Mouse (Mus musculus) liver, adult (tissue): ENCODE measurements around the gene Gfpt2.

Experiments
- GATA4 ChIP-seq: IDR thresholded peaks from 2 replicates; pipeline ENCODE4 v1.6.1; 2014; ENCODE audit warnings: mild to moderate bottlenecking, low read length; ENCODE audit not compliant: insufficient replicate concordance

The Gfpt2 gene

DNA sequence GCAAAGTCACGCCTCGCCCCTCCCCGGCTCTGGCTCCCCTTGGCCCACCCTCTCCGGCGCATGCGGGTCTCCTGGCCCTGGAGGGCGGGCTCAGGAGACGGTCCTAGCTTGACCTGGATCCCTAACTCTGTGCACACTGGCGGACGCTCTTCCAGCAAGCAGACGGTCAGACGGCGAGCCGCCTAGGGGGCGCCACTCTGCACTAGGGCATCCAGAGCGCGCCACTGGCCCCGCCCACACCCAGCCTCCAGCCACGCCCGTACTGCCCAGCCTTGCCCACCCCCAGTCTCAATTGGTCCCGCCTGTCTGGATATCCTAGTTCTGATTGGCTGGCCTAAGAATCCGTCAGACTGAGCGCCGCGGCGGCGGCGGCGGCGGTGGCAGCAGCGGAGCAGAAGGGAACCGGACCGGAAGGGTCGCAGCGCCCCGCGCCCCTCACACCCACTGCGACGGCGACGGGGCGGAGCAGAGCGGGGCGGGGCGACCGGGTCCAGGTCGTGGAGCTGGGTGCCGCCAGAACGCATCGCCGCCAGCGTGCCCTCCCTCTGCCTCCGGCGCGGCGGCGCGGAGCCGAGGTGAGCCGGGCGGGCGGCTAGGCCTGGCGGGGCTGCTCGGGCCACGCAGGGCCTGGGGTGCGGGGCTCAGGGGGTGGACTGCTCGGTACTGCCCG, 52.6 kb downstream of the Gfpt2 start, which contains the start of gene Mapk9:
Gene Mapk9 (plus strand): TSS at position 351 of the 670 bp plus-strand sequence.
- TF ChIP-seq GATA4, result peak; percentile 61; the same call in 1 of the 2 replicates

GRCm38 (mm10) chr11:49847071-49847810, 53.3 kb downstream of the Gfpt2 start:
- TF ChIP-seq GATA4, result no peak

DNA sequence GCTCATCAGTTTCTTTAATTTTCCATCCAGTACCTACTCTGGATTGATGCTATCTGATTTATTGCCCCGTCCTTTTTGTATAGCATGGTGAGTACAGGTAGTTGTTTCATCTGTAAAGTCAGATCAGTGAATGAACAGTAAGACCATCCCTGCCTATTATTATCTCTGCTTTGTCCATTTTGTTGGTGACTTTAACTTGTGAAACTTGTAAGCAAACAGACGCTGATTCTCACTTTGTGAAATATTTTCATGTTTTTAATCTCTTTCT, 53.8 kb downstream of the Gfpt2 start:
- TF ChIP-seq GATA4, result no peak

DNA sequence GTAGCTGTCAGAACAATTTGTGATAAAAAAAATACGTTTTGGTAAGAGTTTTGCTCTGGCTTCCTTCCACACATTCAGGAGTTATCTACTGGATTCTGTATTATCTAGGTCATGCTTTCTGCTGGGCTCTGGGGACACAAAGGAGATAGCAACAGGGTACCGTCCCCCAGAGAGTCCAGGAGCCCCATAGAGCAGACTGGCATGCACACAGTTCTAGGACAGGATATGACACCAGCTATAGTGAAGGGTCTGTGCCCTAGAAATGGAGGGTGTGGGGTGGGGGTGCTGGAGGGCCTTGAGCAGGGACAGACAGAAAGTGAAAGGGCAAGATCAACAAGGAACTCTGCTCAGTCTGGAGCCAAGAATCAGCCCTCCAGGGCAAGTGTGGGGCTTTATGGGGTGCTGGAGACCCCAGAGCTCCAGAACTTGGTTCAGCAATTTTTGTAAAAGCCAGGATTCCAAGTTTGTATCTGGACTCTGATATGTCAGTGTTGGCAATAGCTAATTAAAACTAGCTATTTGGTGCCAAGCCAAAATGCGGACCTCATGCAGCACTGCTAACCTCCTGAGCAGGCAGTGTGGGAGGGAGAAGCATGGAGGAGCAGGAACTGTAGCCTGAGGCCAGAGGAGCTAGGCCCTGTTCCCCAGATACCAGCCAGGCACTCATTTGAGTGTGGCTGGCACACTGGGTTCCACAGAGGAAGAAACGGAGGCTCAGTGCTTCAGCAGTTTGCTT, 54.3 kb downstream of the Gfpt2 start:
- peak; percentile 89; the same call in 1 of the 2 replicates for TF ChIP-seq GATA4

DNA sequence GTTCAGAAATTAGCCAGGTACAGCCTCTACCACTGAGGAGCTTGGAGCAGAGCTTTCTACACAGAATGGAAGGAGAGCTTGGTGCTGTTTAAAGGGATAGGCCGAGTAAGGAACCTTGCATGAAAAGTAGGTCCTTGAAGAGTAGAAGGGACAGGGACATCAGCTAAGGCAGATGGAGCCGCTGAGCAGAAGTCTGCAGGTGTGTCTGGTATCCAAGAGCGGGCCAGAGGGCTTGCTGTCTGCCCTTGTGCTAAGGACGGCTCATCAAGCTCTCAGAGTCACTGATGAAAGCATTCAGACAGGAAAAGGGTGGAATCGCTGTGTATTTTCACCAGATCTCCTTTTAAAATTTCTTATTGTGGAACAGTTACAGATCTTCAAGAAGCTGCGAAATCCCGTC, 56.4 kb downstream of the Gfpt2 start:
- no peak for TF ChIP-seq GATA4

DNA sequence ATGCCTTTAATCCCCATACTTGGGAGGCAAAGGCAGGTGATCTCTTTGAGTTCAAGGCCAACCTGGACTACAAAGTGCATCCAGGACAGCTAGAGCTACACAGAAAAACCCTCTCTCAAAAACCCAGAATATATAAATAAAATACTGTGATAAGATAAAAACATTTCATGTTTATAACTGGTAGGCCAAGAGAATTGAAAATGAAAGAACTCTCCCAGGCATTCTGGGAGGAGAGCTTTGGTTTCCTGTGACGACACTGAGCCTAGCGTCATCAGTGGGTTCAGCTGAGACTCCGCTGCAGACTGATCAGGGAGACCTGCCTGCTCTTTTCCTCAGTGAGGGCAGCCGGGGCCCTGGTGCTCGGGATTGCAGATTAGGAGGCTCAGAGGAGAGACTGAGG, 61.2 kb downstream of the Gfpt2 start:
- TF ChIP-seq GATA4, result no peak

GRCm38 (mm10) chr11:49861139-49861538, 67.2 kb downstream of the Gfpt2 start:
- TF ChIP-seq GATA4, result no peak

DNA sequence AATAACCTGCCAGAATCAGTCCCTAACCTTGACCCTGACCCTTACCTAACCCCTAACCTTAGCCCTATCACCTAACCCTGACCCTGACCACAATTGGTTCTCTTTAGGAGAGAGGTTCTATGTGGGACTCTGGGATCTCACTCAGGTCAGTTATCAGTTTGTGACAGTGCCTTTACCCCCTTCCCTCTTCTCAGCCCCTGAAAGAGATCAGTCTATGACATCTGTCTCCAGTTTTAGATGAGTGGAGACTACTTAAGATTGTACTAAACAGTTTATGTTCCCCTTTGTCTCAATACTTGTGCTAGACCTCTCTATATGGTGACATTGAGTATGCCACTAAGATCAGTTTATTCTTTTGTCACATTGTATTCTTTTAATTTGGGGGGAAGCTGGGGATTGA, 69.9 kb downstream of the Gfpt2 start:
- no peak for TF ChIP-seq GATA4

- TF ChIP-seq GATA4, result no peak
These were observed 73.3 kb downstream of the Gfpt2 start for GRCm38 (mm10) chr11:49867320-49867719.

DNA sequence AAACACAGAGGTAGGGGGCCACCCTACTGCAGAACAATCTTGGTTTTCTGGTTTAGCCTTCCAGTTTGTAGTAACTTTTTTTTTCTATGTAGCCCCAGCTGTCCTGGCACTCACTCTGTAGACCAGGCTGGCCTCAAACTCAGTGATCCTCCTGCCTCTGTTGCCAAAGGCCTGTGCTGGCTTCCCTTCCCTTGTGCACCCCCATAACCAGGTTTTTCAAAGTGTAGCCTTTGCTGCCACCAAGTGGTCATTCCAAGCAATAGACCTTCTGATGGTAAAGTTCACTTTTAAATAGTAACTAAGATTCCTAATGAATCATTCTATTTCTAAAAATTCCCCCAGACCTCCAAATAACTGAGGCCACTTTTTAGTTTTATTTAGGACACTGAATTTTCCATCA, 75.8 kb downstream of the Gfpt2 start:
- TF ChIP-seq GATA4, result no peak

GRCm38 (mm10) chr11:49871914-49872313, 77.9 kb downstream of the Gfpt2 start:
- TF ChIP-seq GATA4, result no peak

GRCm38 (mm10) chr11:49872779-49873178, 78.8 kb downstream of the Gfpt2 start:
- TF ChIP-seq GATA4, result no peak

DNA sequence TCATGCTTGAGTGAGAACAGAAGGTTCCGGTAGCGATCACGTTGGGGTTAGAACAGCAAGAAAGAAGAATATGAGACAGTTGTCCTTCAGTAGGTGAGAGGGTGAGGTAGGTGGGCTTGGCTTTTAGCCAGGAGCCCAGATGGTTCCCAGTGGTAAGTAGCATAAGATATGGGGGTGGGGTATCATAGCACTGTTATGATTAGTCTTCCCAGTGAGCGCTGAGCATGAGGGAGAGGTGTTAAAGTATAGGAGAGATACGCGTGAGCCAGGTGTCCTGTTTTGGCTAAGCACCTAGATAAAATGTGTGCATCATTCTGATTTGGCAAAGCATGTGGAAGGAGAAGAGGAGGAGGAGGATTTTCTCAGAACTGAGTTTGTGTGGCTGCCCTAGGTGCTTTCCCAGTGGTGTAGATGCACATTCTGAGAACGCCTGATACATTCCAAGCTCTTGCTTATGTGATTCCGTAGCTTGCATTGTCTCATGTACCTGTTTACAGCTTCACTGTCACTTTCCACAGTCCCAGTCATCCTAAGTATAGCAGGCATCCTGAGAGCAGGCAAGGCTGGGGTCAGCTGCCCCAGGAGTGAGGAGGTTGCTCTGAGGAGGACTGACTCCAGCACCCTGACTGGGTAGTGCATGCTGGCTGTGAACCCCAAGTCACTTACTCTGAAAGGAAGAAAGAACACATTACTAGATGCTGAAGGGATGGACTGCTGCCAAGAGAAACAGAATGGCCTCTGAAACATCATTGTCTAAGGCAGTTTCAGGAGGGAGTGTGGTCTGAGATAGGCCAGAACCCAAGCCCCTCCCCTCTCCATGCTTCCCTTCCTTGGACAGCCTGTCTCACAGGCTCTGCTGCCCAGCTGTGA, 83.2 kb downstream of the Gfpt2 start:
- no peak for TF ChIP-seq GATA4

- no peak for TF ChIP-seq GATA4
These were observed 86.1 kb downstream of the Gfpt2 start for GRCm38 (mm10) chr11:49879950-49880642.

- no peak for TF ChIP-seq GATA4
These were observed 89.4 kb downstream of the Gfpt2 start for GRCm38 (mm10) chr11:49883394-49883793.
